ENCODE assay signal across 8 mouse cellular contexts in the genomic region with DNA sequence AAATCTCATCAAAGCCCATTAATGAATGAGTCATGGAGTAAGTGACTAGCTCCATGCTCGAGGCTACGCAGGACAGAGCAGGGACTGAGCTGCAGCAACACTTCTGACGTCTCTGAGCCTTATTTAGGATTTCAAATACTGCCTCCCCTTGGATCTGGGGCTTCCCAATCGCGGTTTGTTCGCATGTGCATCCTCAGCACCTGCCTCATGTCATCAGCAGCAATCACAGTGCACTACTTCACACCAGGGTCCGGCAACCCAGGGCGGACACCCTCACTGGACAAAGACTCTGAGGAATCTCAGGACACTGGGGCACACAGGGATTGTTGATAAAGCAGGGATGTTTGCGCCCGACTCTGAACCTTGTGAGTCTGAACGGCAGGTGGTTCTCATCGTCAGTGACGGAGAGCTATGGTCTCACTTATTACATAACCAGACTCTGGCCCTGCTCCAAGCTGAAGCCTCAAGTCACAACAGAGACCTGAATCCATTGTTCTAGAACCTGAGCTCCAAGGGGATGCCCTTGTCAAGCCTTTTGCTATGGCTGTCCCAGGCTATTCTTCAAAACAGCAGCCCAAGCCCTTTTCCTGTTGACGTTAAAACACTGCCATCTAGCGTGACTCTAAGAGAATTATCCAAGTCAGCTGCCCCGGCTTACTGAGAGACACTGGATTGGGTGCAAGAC.
DNase-seq lines count a peak whose midpoint lies in the region; ATAC-seq and TF ChIP-seq lines count a peak whose summit lies in the region.

No protein-coding gene starts in this region.

- H3K4me2 ChIP-seq in forebrain, postnatal 0 days (ENCODE audit: low read depth), result peak overlapping the region; percentile 40
- H3K4me2 ChIP-seq in lung, embryonic 16.5 days (ENCODE audit: low read depth, low read length), result 0 out of 2 replicates have a peak overlapping the region, but pooled peaks have one; percentile 24

- H3K4me1 ChIP-seq in forebrain, postnatal 0 days (ENCODE audit: insufficient read depth), result 0 out of 2 replicates have a peak, but pooled peaks cover 3% of the 10 kb centered on the region
- H3K4me1 ChIP-seq in lung, embryonic 16.5 days (replicated peaks; ENCODE audit: control insufficient read depth, insufficient read depth, low read length), result peaks cover 3% of the 10 kb centered on the region; the same call in 1 of the 2 replicates

- 38% methylated on average over 16 of the region's 16 CpGs for WGBS in forebrain, postnatal 0 days
- WGBS in lung, embryonic 16.5 days, result 27% methylated on average over 16 of the region's 16 CpGs

- DNase-seq in Muller cell, postnatal 12 days (ENCODE audit: inconsistent ontology term), result peak; percentile 54
- peak; percentile 13 for DNase-seq in cerebellum, adult 11-12 months
- DNase-seq in forebrain, postnatal 0 days, result peak; percentile 89
- peak; percentile 74 for DNase-seq in layer of hippocampus, adult 11-12 months (ENCODE audit: low spot score)
- peak; percentile 86 for DNase-seq in retina, postnatal 1 day
- no peak for DNase-seq in natural killer cell, adult 2 months (ENCODE audit: low spot score in 2 of 2)

- no peaks in the 10 kb centered on the region for H3K36me3 ChIP-seq in forebrain, postnatal 0 days (ENCODE audit: insufficient read depth)
- H3K36me3 ChIP-seq in lung, embryonic 16.5 days (ENCODE audit: control insufficient read depth, insufficient read depth, low read length), result no peaks in the 10 kb centered on the region

- TF ChIP-seq CTCF in forebrain, postnatal 0 days (IDR thresholded peaks at IDR 0.05; ENCODE audit: low read depth), result peak; percentile 93

- H3K27ac ChIP-seq in forebrain, postnatal 0 days (ENCODE audit: low read depth, low read length), result no peak overlapping the region
- H3K27ac ChIP-seq in lung, embryonic 16.5 days (ENCODE audit: low read length), result no peak overlapping the region

- peak overlapping the region; percentile 24 for H3K4me3 ChIP-seq in forebrain, postnatal 0 days (ENCODE audit: low read depth, low read length)
- no peak overlapping the region for H3K4me3 ChIP-seq in lung, embryonic 16.5 days (ENCODE audit: low read length)

- ATAC-seq in forebrain, postnatal 0 days, result peak; percentile 87
- peak; percentile 68 to 71 for ATAC-seq in hematopoietic stem cell, adult 5-6 weeks (replicated peaks in 1 of 2; ENCODE audit: insufficient read depth in 1 of 2, low FRiP score in 2 of 2, low TSS enrichment in 1 of 2, low read depth in 1 of 2, poor library complexity in 2 of 2, severe bottlenecking in 2 of 2)
- peak; percentile 82 for ATAC-seq in lung, embryonic 16.5 days (ENCODE audit: low read depth)

- no peaks in the 10 kb centered on the region for H3K27me3 ChIP-seq in forebrain, postnatal 0 days (ENCODE audit: insufficient read depth, low read length)
- no peaks in the 10 kb centered on the region for H3K27me3 ChIP-seq in lung, embryonic 16.5 days (ENCODE audit: control insufficient read depth, insufficient read depth, low read depth, low read length)

- H3K9ac ChIP-seq in forebrain, postnatal 0 days, result 0 out of 2 replicates have a peak overlapping the region, but pooled peaks have one; percentile 22
- H3K9ac ChIP-seq in lung, embryonic 16.5 days (ENCODE audit: low read length), result no peak overlapping the region

- no peaks in the 10 kb centered on the region for H3K9me3 ChIP-seq in forebrain, postnatal 0 days (ENCODE audit: low read length)
- H3K9me3 ChIP-seq in lung, embryonic 16.5 days (ENCODE audit: control insufficient read depth, low read length), result no peaks in the 10 kb centered on the region

Comparison
In these comparisons a context has a peak if more than half of its experiments do, and no peak if none do; other contexts are left out.
1. DNase-seq: peak in Muller cell, postnatal 12 days (single experiment), cerebellum, adult 11-12 months (single experiment), forebrain, postnatal 0 days (single experiment), layer of hippocampus, adult 11-12 months (single experiment) and retina, postnatal 1 day (single experiment); none in natural killer cell, adult 2 months (0 of 2).
2. Peak in every context shown above with its lines, with median percentiles within 50 percentile points of each other: ATAC-seq.